Mouse (Mus musculus) ES-Bruce4 (cell line): ENCODE data around the gene BC048403. TPM values are rescaled to one million over a fixed set of nuclear protein-coding genes. Genes with fewer than 3 reads are reported as not detected.
A peak's percentile ranks its signal among the peaks of the same experiment; 100 is the strongest.

Source experiments
- H3K27ac ChIP-seq: 2 replicates; pipeline ENCODE4 v1.5.1; 2012; ENCODE audit warnings: low read length, inconsistent platforms; ENCODE audit not compliant: insufficient read depth
- H3K27me3 ChIP-seq: 2 replicates; pipeline ENCODE4 v1.6.1; 2012; ENCODE audit warnings: mild to moderate bottlenecking, low read length, inconsistent platforms; ENCODE audit not compliant: control insufficient read depth, poor library complexity, insufficient read depth, severe bottlenecking
- H3K36me3 ChIP-seq: 2 replicates; pipeline ENCODE4 v1.6.1; 2012; ENCODE audit warnings: inconsistent platforms, mild to moderate bottlenecking, low read length, moderate library complexity; ENCODE audit not compliant: control insufficient read depth, poor library complexity, insufficient read depth, severe bottlenecking
- H3K4me1 ChIP-seq: one replicate; pipeline ENCODE4 v1.8.1; 2011; ENCODE audit warnings: low read length; ENCODE audit not compliant: control insufficient read depth, insufficient read depth
- H3K4me3 ChIP-seq: 2 replicates; pipeline ENCODE4 v1.5.1; 2011; ENCODE audit warnings: low read depth, mild to moderate bottlenecking, low read length
- H3K9ac ChIP-seq: 2 replicates; pipeline ENCODE4 v1.6.1; 2012; ENCODE audit warnings: low read depth, mild to moderate bottlenecking, inconsistent platforms; ENCODE audit not compliant: poor library complexity, severe bottlenecking
- H3K9me3 ChIP-seq: replicated peaks from 2 replicates; pipeline ENCODE4 v1.6.1; 2012; ENCODE audit warnings: mild to moderate bottlenecking, low read length, inconsistent platforms; ENCODE audit not compliant: control insufficient read depth, poor library complexity, insufficient read depth, severe bottlenecking
- CTCF ChIP-seq: IDR thresholded peaks from one replicate; pipeline ENCODE4 v1.8.1; 2011; ENCODE audit warnings: low read depth, low read length
- EP300 ChIP-seq: IDR thresholded peaks from 2 replicates; pipeline ENCODE4 v1.6.1; 2011; ENCODE audit warnings: low read depth, low read length; ENCODE audit not compliant: insufficient read depth
- POLR2A ChIP-seq: IDR thresholded peaks from one replicate; pipeline ENCODE4 v1.8.1; 2011; ENCODE audit warnings: low read length; ENCODE audit not compliant: insufficient read depth
- polyA plus RNA-seq: library from polyadenylated mRNA; stranded (reverse); fragments of >200 nt; gene quantifications from 2 replicates; pipeline ENCODE4 v1.2.4, GENCODE M21; 2011; ENCODE audit warnings: low read depth; ENCODE audit not compliant: missing spikeins, insufficient read depth, insufficient read length

Gene BC048403
- 14.9 and 15.9 TPM in 2 replicates for polyA plus RNA-seq

DNA sequence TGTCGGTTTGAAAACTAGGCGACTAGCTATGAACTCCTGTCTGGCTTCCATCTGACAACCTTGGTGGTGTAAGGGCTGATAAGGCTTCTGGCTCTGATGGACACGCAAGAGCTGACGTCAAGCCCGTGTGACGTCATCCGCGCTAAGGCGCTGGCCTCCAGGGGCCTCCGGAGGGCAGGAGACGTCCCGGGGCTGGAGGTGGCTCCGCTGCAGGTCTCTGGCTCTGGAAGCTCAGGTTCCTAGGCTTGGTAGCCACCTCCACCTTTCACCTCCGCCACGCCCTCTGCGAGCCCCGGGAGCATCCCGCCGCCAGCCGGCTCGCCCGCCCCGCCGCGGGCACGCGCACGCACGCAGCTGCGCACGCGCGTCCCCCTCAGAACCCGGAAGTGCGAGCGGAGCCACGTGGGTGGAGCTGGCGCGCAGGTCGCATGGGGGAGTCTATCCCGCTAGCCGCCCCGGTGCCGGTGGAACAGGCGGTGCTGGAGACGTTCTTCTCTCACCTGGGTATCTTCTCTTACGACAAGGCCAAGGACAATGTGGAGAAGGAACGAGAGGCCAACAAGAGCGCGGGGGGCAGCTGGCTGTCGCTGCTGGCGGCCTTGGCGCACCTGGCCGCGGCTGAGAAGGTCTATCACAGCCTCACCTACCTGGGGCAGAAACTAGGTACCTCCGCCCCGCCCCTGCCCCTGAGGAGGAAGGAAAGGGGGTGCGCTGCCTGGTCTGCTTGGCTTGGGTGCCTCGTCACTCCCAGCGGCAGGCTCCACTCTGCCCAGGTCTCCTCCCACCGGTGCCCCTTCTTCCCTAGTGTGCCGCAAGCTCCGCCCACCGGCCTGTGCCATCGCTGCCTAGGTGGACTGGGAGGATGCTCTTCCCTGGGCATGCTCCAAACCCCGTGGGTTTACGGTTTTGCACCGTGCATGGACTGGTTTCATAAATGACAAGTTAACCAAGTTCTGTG, at the start of gene BC048403:
Gene BC048403, plus strand, starts transcription at position 390 of the 958 bp plus-strand sequence.
- peaks cover 9% of the 10 kb centered on the region; the same call in 1 of the 2 replicates for H3K9me3 ChIP-seq
- no peak within 1 kb of the TSS for H3K27ac ChIP-seq
- TF ChIP-seq POLR2A: no peak
- TF ChIP-seq EP300: no peak
- no peak for TF ChIP-seq CTCF

DNA sequence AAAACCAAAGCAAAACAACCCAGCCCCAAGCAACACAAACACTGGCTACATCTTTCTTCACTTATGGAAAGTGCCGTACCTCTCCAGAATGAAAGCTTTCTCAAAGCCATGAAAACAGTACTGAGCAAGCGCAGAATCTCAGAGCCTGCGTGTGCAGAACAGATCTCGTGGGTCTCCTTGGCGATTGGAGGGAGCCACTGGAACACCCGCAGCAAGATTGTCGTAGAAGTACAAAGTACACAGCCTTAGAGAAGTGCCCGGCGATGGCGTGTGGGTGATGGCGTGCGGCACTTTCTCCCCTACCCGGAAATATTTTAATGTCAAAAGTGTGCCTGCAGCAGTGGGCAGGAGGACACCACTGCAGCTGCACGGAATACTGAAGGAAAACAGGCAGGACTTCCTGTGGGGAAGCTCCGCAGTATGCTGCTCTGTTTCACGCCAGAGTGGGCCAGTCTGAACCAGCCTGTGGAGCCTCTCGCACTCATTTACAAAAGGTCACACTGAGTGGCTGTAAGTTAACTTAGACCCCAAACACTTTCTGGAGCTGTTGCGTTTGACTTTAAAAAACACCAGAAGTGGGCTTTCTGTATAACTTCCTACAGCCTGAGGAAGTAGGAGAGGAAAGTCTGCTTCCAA, 46.7 kb upstream of the BC048403 start:
- TF ChIP-seq POLR2A (no peak), EP300 (peak; percentile 45; the same call in 1 of the 2 replicates)
- Histone ChIP-seq H3K36me3 (no peaks in the 10 kb centered on the region), H3K27ac (no peak overlapping the region), H3K4me3 (peak overlapping the region; percentile 25), H3K9me3 (no peaks in the 10 kb centered on the region), H3K9ac (peak overlapping the region; percentile 4; the same call in 1 of the 2 replicates), H3K4me1 (no peaks in the 10 kb centered on the region), H3K27me3 (no peaks in the 10 kb centered on the region)

More for the DNA sequence above, at the start of gene BC048403:
- Histone ChIP-seq H3K36me3 (no peaks in the 10 kb centered on the region), H3K27me3 (no peaks in the 10 kb centered on the region), H3K4me3 (peak within 1 kb of the TSS; percentile 86), H3K4me1 (peaks cover 3% of the 10 kb centered on the region), H3K9ac (peak within 1 kb of the TSS; percentile 43)

DNA sequence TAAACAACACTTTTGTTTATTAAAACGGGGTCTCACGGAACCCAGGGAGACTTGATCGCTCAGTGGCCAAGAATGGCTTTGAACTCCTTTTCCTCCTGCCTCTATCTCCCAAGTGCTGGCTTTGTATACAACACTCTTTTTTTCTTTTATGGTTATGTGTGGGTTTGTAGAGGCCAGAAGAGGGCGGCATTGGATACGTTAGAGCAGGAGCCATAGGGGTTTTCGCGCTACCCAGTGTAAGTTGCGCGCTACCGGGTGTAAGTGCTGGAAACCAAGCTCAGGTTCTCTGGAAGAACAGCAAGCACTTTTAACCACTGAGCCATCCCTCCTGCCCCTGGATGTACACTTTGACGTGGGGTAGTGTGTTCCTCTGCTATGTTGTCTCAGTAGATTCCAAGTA, 45.2 kb upstream of the BC048403 start:
- Histone ChIP-seq H3K36me3 (no peaks in the 10 kb centered on the region), H3K4me1 (no peaks in the 10 kb centered on the region), H3K4me3 (no peak overlapping the region), H3K27me3 (no peaks in the 10 kb centered on the region), H3K27ac (no peak overlapping the region), H3K9me3 (no peaks in the 10 kb centered on the region), H3K9ac (no peak overlapping the region)
- TF ChIP-seq EP300 (no peak), POLR2A (no peak), CTCF (peak; percentile 58)

DNA sequence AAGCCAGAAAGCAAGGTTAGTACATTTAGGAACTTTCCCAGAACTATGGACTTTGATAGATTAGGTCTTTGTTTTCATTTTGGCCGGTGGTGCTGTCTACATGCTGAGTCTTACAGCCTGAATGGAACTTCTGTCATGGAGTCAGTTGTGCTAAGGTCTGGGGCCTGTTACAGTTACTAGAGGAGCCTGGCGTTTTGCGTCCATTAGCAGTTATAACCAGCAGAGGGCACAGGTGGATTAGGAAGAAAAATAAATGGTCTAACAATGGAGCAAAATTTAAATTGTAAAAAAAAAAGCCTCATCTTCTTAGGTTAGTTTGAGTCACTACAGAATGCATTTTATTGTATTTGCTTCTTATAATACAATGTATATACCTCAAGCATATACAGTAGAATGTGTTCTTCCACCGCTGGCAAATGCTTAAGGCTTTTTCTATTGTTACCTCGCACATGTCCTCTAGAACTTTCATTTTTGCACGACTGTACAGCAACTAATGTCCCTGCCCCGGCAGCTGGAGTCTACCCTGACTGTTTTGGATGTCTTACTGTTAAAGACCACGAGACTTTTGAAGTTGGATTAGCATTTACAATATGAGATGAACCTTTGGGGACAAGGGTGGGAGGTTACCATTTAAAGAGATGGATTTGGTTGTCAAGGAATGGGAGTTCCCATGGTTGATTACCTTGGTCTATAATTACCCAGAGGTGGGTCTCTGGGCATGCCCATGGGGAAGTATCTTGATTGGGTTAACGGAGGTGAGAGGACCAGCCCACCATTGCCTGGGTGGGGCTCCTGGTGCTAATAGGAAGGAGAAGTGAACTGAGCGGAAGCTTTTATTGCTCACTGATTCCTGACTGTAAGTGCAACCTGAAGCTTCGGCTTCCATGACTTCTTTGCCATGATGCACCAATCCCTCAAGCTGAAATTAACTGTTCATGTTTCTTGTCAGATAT, 38.2 kb upstream of the BC048403 start:
- no peaks in the 10 kb centered on the region for H3K27me3 ChIP-seq
- no peak overlapping the region for H3K4me3 ChIP-seq
- no peak overlapping the region for H3K27ac ChIP-seq
- TF ChIP-seq CTCF (no peak), EP300 (no peak), POLR2A (no peak)
- H3K9ac ChIP-seq: no peak overlapping the region
- H3K9me3 ChIP-seq: no peaks in the 10 kb centered on the region
- H3K4me1 ChIP-seq: no peaks in the 10 kb centered on the region
- no peaks in the 10 kb centered on the region for H3K36me3 ChIP-seq

DNA sequence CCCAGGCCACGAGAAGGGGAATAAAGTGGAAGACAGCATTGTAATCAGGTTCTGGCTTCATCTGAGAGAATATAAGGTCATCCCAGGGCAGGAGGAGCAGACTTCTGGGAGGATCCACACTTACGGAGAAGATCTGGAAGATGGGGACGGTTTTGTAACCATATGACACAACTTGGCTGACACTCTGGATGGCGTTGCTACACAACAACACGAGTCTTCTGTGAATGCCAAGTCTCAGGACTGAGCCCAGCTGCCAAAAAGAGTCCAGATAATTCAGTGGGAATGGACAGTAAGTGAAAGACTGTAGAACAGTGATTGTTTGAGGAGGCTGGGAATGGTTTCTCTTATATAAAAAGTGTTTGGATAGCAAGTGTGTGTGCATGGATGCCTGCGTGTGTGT, 36.1 kb upstream of the BC048403 start:
- H3K9ac ChIP-seq: no peak overlapping the region
- H3K9me3 ChIP-seq: no peaks in the 10 kb centered on the region
- no peaks in the 10 kb centered on the region for H3K27me3 ChIP-seq
- no peak overlapping the region for H3K27ac ChIP-seq
- H3K4me3 ChIP-seq: no peak overlapping the region
- TF ChIP-seq POLR2A (no peak), CTCF (no peak), EP300 (no peak)
- H3K36me3 ChIP-seq: no peaks in the 10 kb centered on the region
- no peaks in the 10 kb centered on the region for H3K4me1 ChIP-seq
